Mouse (Mus musculus): ENCODE data around the gene Strip1. TPM values are rescaled to one million over a fixed set of nuclear protein-coding genes. Genes with fewer than 3 reads are reported as not detected.
"Not testable (repeated sequence)": the region's sequence is repeated elsewhere in the genome, so short reads cannot be mapped to it uniquely, and the experiment has no call there.

The Strip1 gene
- polyA plus RNA-seq, 1 experiment from 2014 or later, result 29.3 TPM

- Histone ChIP-seq H3K9me3 (ENCODE audit: control insufficient read depth, low read length) (no peaks in the 10 kb centered on the region), H3K4me3 (ENCODE audit: low read depth, low read length) (no peak overlapping the region), H3K27me3 (replicated peaks; ENCODE audit: control insufficient read depth, insufficient read depth, low read length) (no peaks in the 10 kb centered on the region), H3K4me1 (replicated peaks; ENCODE audit: control insufficient read depth, insufficient read depth, low read length) (no peaks in the 10 kb centered on the region), H3K4me2 (no peak overlapping the region), H3K27ac (ENCODE audit: low read depth, low read length) (no peak overlapping the region), H3K36me3 (ENCODE audit: control insufficient read depth, insufficient read depth, low read length) (no peaks in the 10 kb centered on the region; the same call in 1 of the 2 replicates), H3K9ac (ENCODE audit: low read depth, low read length) (no peak overlapping the region)
- 89% methylated on average over 2 of the region's 2 CpGs for WGBS
- ATAC-seq (replicated peaks; ENCODE audit: low FRiP score), result no peak
- DNase-seq (ENCODE audit: low spot score), result no peak
Observed at GRCm38 (mm10) chr3:107656151-107656550, 24.7 kb upstream of the Strip1 start.

- DNase-seq (ENCODE audit: low spot score) (no peak), ATAC-seq (replicated peaks; ENCODE audit: low FRiP score) (no peak)
- 85% methylated on average over 3 of the region's 3 CpGs for WGBS
- Histone ChIP-seq H3K27me3 (replicated peaks; ENCODE audit: control insufficient read depth, insufficient read depth, low read length) (no peaks in the 10 kb centered on the region), H3K36me3 (ENCODE audit: control insufficient read depth, insufficient read depth, low read length) (no peaks in the 10 kb centered on the region; the same call in 1 of the 2 replicates), H3K9ac (ENCODE audit: low read depth, low read length) (no peak overlapping the region), H3K4me2 (no peak overlapping the region), H3K27ac (ENCODE audit: low read depth, low read length) (no peak overlapping the region), H3K9me3 (ENCODE audit: control insufficient read depth, low read length) (no peaks in the 10 kb centered on the region), H3K4me1 (replicated peaks; ENCODE audit: control insufficient read depth, insufficient read depth, low read length) (no peaks in the 10 kb centered on the region), H3K4me3 (ENCODE audit: low read depth, low read length) (no peak overlapping the region)
Observed at GRCm38 (mm10) chr3:107655491-107655890, 24.0 kb upstream of the Strip1 start.

GRCm38 (mm10) chr3:107654861-107655260, 23.4 kb upstream of the Strip1 start:
- Histone ChIP-seq H3K27me3 (replicated peaks; ENCODE audit: control insufficient read depth, insufficient read depth, low read length) (no peaks in the 10 kb centered on the region), H3K4me3 (ENCODE audit: low read depth, low read length) (no peak overlapping the region), H3K4me2 (no peak overlapping the region), H3K9me3 (ENCODE audit: control insufficient read depth, low read length) (no peaks in the 10 kb centered on the region), H3K4me1 (replicated peaks; ENCODE audit: control insufficient read depth, insufficient read depth, low read length) (no peaks in the 10 kb centered on the region), H3K36me3 (ENCODE audit: control insufficient read depth, insufficient read depth, low read length) (no peaks in the 10 kb centered on the region), H3K27ac (ENCODE audit: low read depth, low read length) (no peak overlapping the region), H3K9ac (ENCODE audit: low read depth, low read length) (no peak overlapping the region)
- DNase-seq (ENCODE audit: low spot score) (no peak), ATAC-seq (replicated peaks; ENCODE audit: low FRiP score) (no peak)
- 77% methylated on average over 3 of the region's 3 CpGs for WGBS

GRCm38 (mm10) chr3:107652968-107653367, 21.5 kb upstream of the Strip1 start:
- no peaks in the 10 kb centered on the region for H3K36me3 ChIP-seq (ENCODE audit: control insufficient read depth, insufficient read depth, low read length)
- H3K4me3 ChIP-seq (ENCODE audit: low read depth, low read length), result no peak overlapping the region
- ATAC-seq (replicated peaks; ENCODE audit: low FRiP score) (no peak), DNase-seq (ENCODE audit: low spot score) (no peak)
- H3K27ac ChIP-seq (ENCODE audit: low read depth, low read length), result no peak overlapping the region
- no peaks in the 10 kb centered on the region for H3K27me3 ChIP-seq (replicated peaks; ENCODE audit: control insufficient read depth, insufficient read depth, low read length)
- WGBS, result 92% methylated on average over 3 of the region's 3 CpGs
- no peak overlapping the region for H3K9ac ChIP-seq (ENCODE audit: low read depth, low read length)
- H3K9me3 ChIP-seq (ENCODE audit: control insufficient read depth, low read length), result no peaks in the 10 kb centered on the region
- H3K4me1 ChIP-seq (replicated peaks; ENCODE audit: control insufficient read depth, insufficient read depth, low read length), result no peaks in the 10 kb centered on the region
- H3K4me2 ChIP-seq, result no peak overlapping the region

- H3K9ac ChIP-seq (ENCODE audit: low read depth, low read length); ATAC-seq (replicated peaks; ENCODE audit: low FRiP score); H3K9me3 ChIP-seq (ENCODE audit: control insufficient read depth, low read length); H3K27ac ChIP-seq (ENCODE audit: low read depth, low read length); H3K36me3 ChIP-seq (ENCODE audit: control insufficient read depth, insufficient read depth, low read length); DNase-seq (ENCODE audit: low spot score); H3K27me3 ChIP-seq (replicated peaks; ENCODE audit: control insufficient read depth, insufficient read depth, low read length); H3K4me1 ChIP-seq (replicated peaks; ENCODE audit: control insufficient read depth, insufficient read depth, low read length); H3K4me3 ChIP-seq (ENCODE audit: low read depth, low read length); H3K4me2 ChIP-seq: not testable (repeated sequence)
- WGBS, result 58% methylated on average over 5 of the region's 5 CpGs
Observed at GRCm38 (mm10) chr3:107650276-107650675, 18.8 kb upstream of the Strip1 start.

- Histone ChIP-seq H3K4me2 (no peak overlapping the region), H3K27ac (ENCODE audit: low read depth, low read length) (no peak overlapping the region), H3K9ac (ENCODE audit: low read depth, low read length) (no peak overlapping the region), H3K27me3 (replicated peaks; ENCODE audit: control insufficient read depth, insufficient read depth, low read length) (no peaks in the 10 kb centered on the region), H3K4me1 (replicated peaks; ENCODE audit: control insufficient read depth, insufficient read depth, low read length) (no peaks in the 10 kb centered on the region), H3K36me3 (ENCODE audit: control insufficient read depth, insufficient read depth, low read length) (no peaks in the 10 kb centered on the region), H3K9me3 (ENCODE audit: control insufficient read depth, low read length) (no peaks in the 10 kb centered on the region), H3K4me3 (ENCODE audit: low read depth, low read length) (no peak overlapping the region)
- 93% methylated on average over 3 of the region's 3 CpGs for WGBS
- no peak for ATAC-seq (replicated peaks; ENCODE audit: low FRiP score)
- DNase-seq (ENCODE audit: low spot score), result no peak
Observed at GRCm38 (mm10) chr3:107646947-107647346, 15.5 kb upstream of the Strip1 start.

GRCm38 (mm10) chr3:107637606-107638172, 6.2 kb upstream of the Strip1 start:
- Histone ChIP-seq H3K27ac (ENCODE audit: low read depth, low read length) (no peak overlapping the region), H3K9ac (ENCODE audit: low read depth, low read length) (no peak overlapping the region), H3K9me3 (ENCODE audit: control insufficient read depth, low read length) (no peaks in the 10 kb centered on the region), H3K27me3 (replicated peaks; ENCODE audit: control insufficient read depth, insufficient read depth, low read length) (no peaks in the 10 kb centered on the region), H3K36me3 (ENCODE audit: control insufficient read depth, insufficient read depth, low read length) (no peaks in the 10 kb centered on the region), H3K4me3 (ENCODE audit: low read depth, low read length) (no peak overlapping the region), H3K4me2 (no peak overlapping the region), H3K4me1 (replicated peaks; ENCODE audit: control insufficient read depth, insufficient read depth, low read length) (no peaks in the 10 kb centered on the region)
- no peak for ATAC-seq (replicated peaks; ENCODE audit: low FRiP score)
- DNase-seq (ENCODE audit: low spot score), result no peak
- 51% methylated on average over 5 of the region's 5 CpGs for WGBS

- Histone ChIP-seq H3K9me3 (ENCODE audit: control insufficient read depth, low read length) (no peaks in the 10 kb centered on the region), H3K27me3 (replicated peaks; ENCODE audit: control insufficient read depth, insufficient read depth, low read length) (no peaks in the 10 kb centered on the region), H3K4me1 (replicated peaks; ENCODE audit: control insufficient read depth, insufficient read depth, low read length) (no peaks in the 10 kb centered on the region), H3K4me2 (no peak overlapping the region), H3K27ac (ENCODE audit: low read depth, low read length) (no peak overlapping the region), H3K4me3 (ENCODE audit: low read depth, low read length) (no peak overlapping the region), H3K9ac (ENCODE audit: low read depth, low read length) (no peak overlapping the region), H3K36me3 (ENCODE audit: control insufficient read depth, insufficient read depth, low read length) (no peaks in the 10 kb centered on the region)
- DNase-seq (ENCODE audit: low spot score) (no peak), ATAC-seq (replicated peaks; ENCODE audit: low FRiP score) (no peak)
- 66% methylated on average over 3 of the region's 3 CpGs for WGBS
Observed at GRCm38 (mm10) chr3:107636236-107636635, 4.7 kb upstream of the Strip1 start.

- Histone ChIP-seq H3K36me3 (ENCODE audit: control insufficient read depth, insufficient read depth, low read length) (no peaks in the 10 kb centered on the region), H3K27me3 (replicated peaks; ENCODE audit: control insufficient read depth, insufficient read depth, low read length) (no peaks in the 10 kb centered on the region), H3K9ac (ENCODE audit: low read depth, low read length) (no peak overlapping the region), H3K4me1 (replicated peaks; ENCODE audit: control insufficient read depth, insufficient read depth, low read length) (no peaks in the 10 kb centered on the region; the same call in 1 of the 2 replicates), H3K4me2 (no peak overlapping the region), H3K27ac (ENCODE audit: low read depth, low read length) (no peak overlapping the region), H3K4me3 (ENCODE audit: low read depth, low read length) (no peak overlapping the region), H3K9me3 (ENCODE audit: control insufficient read depth, low read length) (no peaks in the 10 kb centered on the region)
- ATAC-seq (replicated peaks; ENCODE audit: low FRiP score), result no peak
- DNase-seq (ENCODE audit: low spot score), result no peak
- WGBS, result 53% methylated on average over 8 of the region's 8 CpGs
Observed at GRCm38 (mm10) chr3:107635836-107636235, 4.3 kb upstream of the Strip1 start.
